Mouse (Mus musculus) cerebellum, adult 18-20 months (tissue): Measurements from ENCODE around the gene Dab2ip.

Experiments
- DNase-seq, 2 experiments: peaks; one replicate each; pipeline ENCODE4 v3.0.0; 2021

Gene Dab2ip

GRCm38 (mm10) chr2:35720956-35721355 is 162.9 kb downstream of the Dab2ip start:
- DNase-seq = no peak

- peak; percentile 68 to 71 for DNase-seq
These were observed 164.8 kb downstream of the Dab2ip start for GRCm38 (mm10) chr2:35722821-35723220.

GRCm38 (mm10) chr2:35723267-35723666 is 165.2 kb downstream of the Dab2ip start:
- no peak for DNase-seq

GRCm38 (mm10) chr2:35723691-35724090 is 165.6 kb downstream of the Dab2ip start:
- peak; percentile 74 to 80 for DNase-seq

GRCm38 (mm10) chr2:35728633-35729032 is 170.6 kb downstream of the Dab2ip start:
- no peak for DNase-seq

- DNase-seq = no peak
These were observed 171.3 kb downstream of the Dab2ip start for GRCm38 (mm10) chr2:35729077-35730065.

- no peak for DNase-seq
These were observed 173.8 kb downstream of the Dab2ip start for GRCm38 (mm10) chr2:35731671-35732449.

- DNase-seq = no peak
These were observed 176.9 kb downstream of the Dab2ip start for GRCm38 (mm10) chr2:35735001-35735400.

GRCm38 (mm10) chr2:35736061-35736460 is 178.0 kb downstream of the Dab2ip start:
- no peak for DNase-seq

GRCm38 (mm10) chr2:35737467-35738027 is 179.5 kb downstream of the Dab2ip start:
- no peak for DNase-seq

GRCm38 (mm10) chr2:35739669-35740254 is 181.7 kb downstream of the Dab2ip start:
- DNase-seq = no peak

GRCm38 (mm10) chr2:35745876-35746275 is 187.8 kb downstream of the Dab2ip start:
- no peak for DNase-seq

GRCm38 (mm10) chr2:35746638-35747037 is 188.6 kb downstream of the Dab2ip start:
- DNase-seq = peak; percentile 62 to 72

- DNase-seq = peak; percentile 56 to 57
These were observed 189.4 kb downstream of the Dab2ip start for GRCm38 (mm10) chr2:35747371-35748035.

- no peak for DNase-seq
These were observed 192.6 kb downstream of the Dab2ip start for GRCm38 (mm10) chr2:35750533-35751141.

- DNase-seq = peak; percentile 66 to 71
These were observed 193.9 kb downstream of the Dab2ip start for GRCm38 (mm10) chr2:35751781-35752505.

GRCm38 (mm10) chr2:35756467-35756866 is 198.4 kb downstream of the Dab2ip start:
- no peak for DNase-seq

GRCm38 (mm10) chr2:35760352-35760751 is 202.3 kb downstream of the Dab2ip start:
- DNase-seq = no peak

GRCm38 (mm10) chr2:35760867-35761266 is 202.8 kb downstream of the Dab2ip start:
- DNase-seq = no peak

GRCm38 (mm10) chr2:35761458-35761857 is 203.4 kb downstream of the Dab2ip start:
- DNase-seq = no peak

GRCm38 (mm10) chr2:35763818-35764217 is 205.8 kb downstream of the Dab2ip start:
- DNase-seq = no peak
